Comparison of ENCODE assay signal across 11 mouse cellular contexts in the genomic region with DNA sequence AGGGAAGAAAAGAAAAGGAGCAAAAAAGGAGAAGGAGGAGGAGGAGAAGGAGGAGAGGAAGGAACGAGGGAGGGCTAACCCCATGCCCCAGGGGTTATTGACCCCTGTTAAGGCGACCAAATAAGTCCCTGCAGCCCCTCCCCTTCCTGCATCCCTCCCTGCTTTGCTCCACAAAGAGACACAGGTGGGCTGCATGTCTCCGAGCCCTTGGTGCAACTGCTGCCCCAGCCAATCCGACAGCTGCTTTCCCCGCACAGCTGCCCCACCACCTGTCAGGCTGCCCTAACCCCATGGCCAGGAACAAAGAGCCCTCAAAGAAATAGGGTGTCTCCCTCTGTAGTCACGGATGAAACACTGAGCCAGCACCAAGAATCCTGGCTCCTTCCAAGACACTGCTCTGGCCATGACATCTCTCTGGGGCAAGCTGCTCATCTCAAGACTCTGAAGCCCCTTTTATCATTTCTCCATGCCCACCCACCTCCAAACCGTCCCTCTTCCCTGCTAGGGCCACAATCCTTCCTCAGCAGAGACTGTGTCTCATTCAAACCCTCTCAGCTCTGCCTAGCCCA. TPM values are rescaled to one million over a fixed set of nuclear protein-coding genes. Genes with fewer than 3 reads are reported as not detected.
DNase-seq lines count a peak whose midpoint lies in the region; ATAC-seq lines count a peak whose summit lies in the region.
"Had no signal": no experiment of that assay in that cellular context is flagged by ENCODE, and none has a peak within 500 bp of the region (broad histone marks: within the 10 kb centered on the region; RNA-seq: fewer than 3 reads in every experiment).

No protein-coding gene starts in this region.

- peaks cover 45% of the 10 kb centered on the region for H3K4me1 ChIP-seq in neural tube, embryonic 11.5 days (ENCODE audit: control insufficient read depth, insufficient read depth, low read length)
- H3K4me1 ChIP-seq in forebrain, embryonic 16.5 days (replicated peaks; ENCODE audit: control insufficient read depth, insufficient read depth, low read length) = peaks cover 51% of the 10 kb centered on the region
- peaks cover 40% of the 10 kb centered on the region for H3K4me1 ChIP-seq in midbrain, embryonic 11.5 days (ENCODE audit: control insufficient read depth, insufficient read depth, low read length)

- H3K4me3 ChIP-seq in neural tube, embryonic 11.5 days (ENCODE audit: low read depth, low read length) = peak overlapping the region; percentile 99
- peak overlapping the region; percentile 67 for H3K4me3 ChIP-seq in forebrain, embryonic 16.5 days (replicated peaks; ENCODE audit: low read length)
- H3K4me3 ChIP-seq in midbrain, embryonic 11.5 days (ENCODE audit: low read depth, low read length) = peak overlapping the region; percentile 74

- intact Hi-C loops in gastrocnemius, postnatal 36 days (cut with DNase I) = no loop called here

- H3K27ac ChIP-seq in neural tube, embryonic 11.5 days (ENCODE audit: low read depth, low read length) = peak overlapping the region; percentile 64; the same call in 1 of the 2 replicates
- peak overlapping the region; percentile 97 for H3K27ac ChIP-seq in forebrain, embryonic 16.5 days (ENCODE audit: low read length)
- H3K27ac ChIP-seq in midbrain, embryonic 11.5 days (ENCODE audit: low read depth, low read length) = peak overlapping the region; percentile 72

- H3K9me3 ChIP-seq in neural tube, embryonic 11.5 days (ENCODE audit: control insufficient read depth, low read length) = no peaks in the 10 kb centered on the region
- no peaks in the 10 kb centered on the region for H3K9me3 ChIP-seq in forebrain, embryonic 16.5 days (ENCODE audit: control insufficient read depth, low read length)
- H3K9me3 ChIP-seq in midbrain, embryonic 11.5 days (ENCODE audit: control insufficient read depth, low read length) = no peaks in the 10 kb centered on the region
- H3K9me3 ChIP-seq: G1E had no signal

- peaks cover 22% of the 10 kb centered on the region for H3K36me3 ChIP-seq in neural tube, embryonic 11.5 days (ENCODE audit: control insufficient read depth, insufficient read depth, low read length)
- H3K36me3 ChIP-seq in forebrain, embryonic 16.5 days (ENCODE audit: control insufficient read depth, insufficient read depth) = peaks cover 27% of the 10 kb centered on the region
- peaks cover 32% of the 10 kb centered on the region for H3K36me3 ChIP-seq in midbrain, embryonic 11.5 days (ENCODE audit: control insufficient read depth, insufficient read depth, low read length)
- H3K36me3 ChIP-seq: G1E had no signal

- no peaks in the 10 kb centered on the region for H3K27me3 ChIP-seq in neural tube, embryonic 11.5 days (ENCODE audit: control insufficient read depth, insufficient read depth, low read length)
- no peaks in the 10 kb centered on the region for H3K27me3 ChIP-seq in forebrain, embryonic 16.5 days (replicated peaks; ENCODE audit: control insufficient read depth, insufficient read depth, low read length)
- H3K27me3 ChIP-seq in midbrain, embryonic 11.5 days (ENCODE audit: control insufficient read depth, insufficient read depth, low read length) = no peaks in the 10 kb centered on the region

- peak; percentile 42 for DNase-seq in neural tube, embryonic 11.5 days (ENCODE audit: low spot score)
- no peak for DNase-seq in neural tube, embryonic 10.5 days (ENCODE audit: extremely low spot score, low spot score)
- DNase-seq in midbrain, embryonic 11.5 days (ENCODE audit: low spot score, missing footprints) = peak; percentile 90
- peak; percentile 42 for DNase-seq in thymus, postnatal 4 days
- DNase-seq in urinary bladder, postnatal 4 days (ENCODE audit: low spot score in 2 of 2) = no peak
- DNase-seq in gastrocnemius, postnatal 36 days = no peak
- DNase-seq: adrenal gland, postnatal 10 days; layer of hippocampus, postnatal 36 days; lung, postnatal 14 days had no signal

- 19% methylated on average over 7 of the region's 7 CpGs for WGBS in neural tube, embryonic 11.5 days
- 15% methylated on average over 7 of the region's 7 CpGs for WGBS in forebrain, embryonic 16.5 days
- 17% methylated on average over 7 of the region's 7 CpGs for WGBS in midbrain, embryonic 11.5 days

- no peak for ATAC-seq in neural tube, embryonic 11.5 days (ENCODE audit: insufficient read depth, low FRiP score, low TSS enrichment)
- ATAC-seq in forebrain, embryonic 16.5 days = no peak
- no peak for ATAC-seq in midbrain, embryonic 11.5 days (ENCODE audit: low FRiP score)

- peak overlapping the region; percentile 51 for H3K9ac ChIP-seq in neural tube, embryonic 11.5 days (ENCODE audit: low read length)
- peak overlapping the region; percentile 98 for H3K9ac ChIP-seq in forebrain, embryonic 16.5 days (replicated peaks; ENCODE audit: low read depth, low read length)
- peak overlapping the region; percentile 99 for H3K9ac ChIP-seq in midbrain, embryonic 11.5 days (ENCODE audit: low read length)

- peak overlapping the region; percentile 88 for H3K4me2 ChIP-seq in neural tube, embryonic 11.5 days (ENCODE audit: low read depth)
- H3K4me2 ChIP-seq in forebrain, embryonic 16.5 days (ENCODE audit: low read length) = peak overlapping the region; percentile 89
- peak overlapping the region; percentile 83 for H3K4me2 ChIP-seq in midbrain, embryonic 11.5 days

RNA-seq across cellular contexts. Expression of a gene that starts 3.3 kb away (rescaled TPM):
- polyA plus RNA-seq in neural tube, embryonic 11.5 days (2014; fragmentation: Nextera tagmentation; extraction: Ambion mirVana) = 362 and 372 TPM in 2 replicates
- 792 and 816 TPM in 2 replicates for polyA plus RNA-seq in forebrain, embryonic 16.5 days (2015; fragmentation: Nextera tagmentation; extraction: Ambion mirVana)
- polyA plus RNA-seq in midbrain, embryonic 11.5 days (2014; fragmentation: Nextera tagmentation; extraction: Ambion mirVana) = 292 and 294 TPM in 2 replicates
- 1 to 10 TPM; 7.7 TPM for total RNA-seq in gastrocnemius, postnatal 36 days (2021)

RNA-seq across cellular contexts. Expression of a gene that starts 20.5 kb away (rescaled TPM):
- polyA plus RNA-seq in neural tube, embryonic 11.5 days (2014; fragmentation: Nextera tagmentation; extraction: Ambion mirVana) = 2.2 and 2.6 TPM in 2 replicates
- polyA plus RNA-seq in forebrain, embryonic 16.5 days (2015; fragmentation: Nextera tagmentation; extraction: Ambion mirVana) = 4.1 and 4.3 TPM in 2 replicates
- 2.8 and 3.0 TPM in 2 replicates for polyA plus RNA-seq in midbrain, embryonic 11.5 days (2014; fragmentation: Nextera tagmentation; extraction: Ambion mirVana)
- under 1 TPM; 0.62 to 0.77 TPM for total RNA-seq in gastrocnemius, postnatal 36 days (2021)

RNA-seq across cellular contexts. Expression of a gene that starts 28.9 kb away (rescaled TPM):
- 165 and 172 TPM in 2 replicates for polyA plus RNA-seq in neural tube, embryonic 11.5 days (2014; fragmentation: Nextera tagmentation; extraction: Ambion mirVana)
- polyA plus RNA-seq in forebrain, embryonic 16.5 days (2015; fragmentation: Nextera tagmentation; extraction: Ambion mirVana) = 132 and 147 TPM in 2 replicates
- polyA plus RNA-seq in midbrain, embryonic 11.5 days (2014; fragmentation: Nextera tagmentation; extraction: Ambion mirVana) = 129 and 140 TPM in 2 replicates
- total RNA-seq in gastrocnemius, postnatal 36 days (2021) = 100 to 1,000 TPM; 605 to 719 TPM

RNA-seq across cellular contexts. Expression of a gene that starts 39.7 kb away (rescaled TPM):
- polyA plus RNA-seq in neural tube, embryonic 11.5 days (2014; fragmentation: Nextera tagmentation; extraction: Ambion mirVana) = 58.1 and 59.6 TPM in 2 replicates
- 39.4 and 40.1 TPM in 2 replicates for polyA plus RNA-seq in forebrain, embryonic 16.5 days (2015; fragmentation: Nextera tagmentation; extraction: Ambion mirVana)
- 42.0 and 52.3 TPM in 2 replicates for polyA plus RNA-seq in midbrain, embryonic 11.5 days (2014; fragmentation: Nextera tagmentation; extraction: Ambion mirVana)
- total RNA-seq in gastrocnemius, postnatal 36 days (2021) = 10 to 100 TPM in 1 of 2 experiments, 1 to 10 TPM in 1; 9.1 to 10.8 TPM

RNA-seq across cellular contexts. Expression of a gene that starts 44.5 kb away (rescaled TPM):
- 2.6 and 2.7 TPM in 2 replicates for polyA plus RNA-seq in neural tube, embryonic 11.5 days (2014; fragmentation: Nextera tagmentation; extraction: Ambion mirVana)
- polyA plus RNA-seq in forebrain, embryonic 16.5 days (2015; fragmentation: Nextera tagmentation; extraction: Ambion mirVana) = 3.1 and 4.6 TPM in 2 replicates
- 1.9 TPM in 2 replicates for polyA plus RNA-seq in midbrain, embryonic 11.5 days (2014; fragmentation: Nextera tagmentation; extraction: Ambion mirVana)
- 1 to 10 TPM in 1 of 2 experiments, under 1 TPM in 1; 0.74 to 1.2 TPM for total RNA-seq in gastrocnemius, postnatal 36 days (2021)

Comparison
In these comparisons a context has a peak if more than half of its experiments do, and no peak if none do; other contexts are left out.
1. DNase-seq: peak in neural tube, embryonic 11.5 days (single experiment), midbrain, embryonic 11.5 days (single experiment) and thymus, postnatal 4 days (single experiment); none in neural tube, embryonic 10.5 days (single experiment), urinary bladder, postnatal 4 days (0 of 2) and gastrocnemius, postnatal 36 days (0 of 2).
2. Peak in every context shown above with its lines, with median percentiles within 50 percentile points of each other: H3K27ac ChIP-seq, H3K4me2 ChIP-seq, H3K4me3 ChIP-seq and H3K9ac ChIP-seq.